Mouse (Mus musculus): ENCODE results near the gene Deup1.

DNA sequence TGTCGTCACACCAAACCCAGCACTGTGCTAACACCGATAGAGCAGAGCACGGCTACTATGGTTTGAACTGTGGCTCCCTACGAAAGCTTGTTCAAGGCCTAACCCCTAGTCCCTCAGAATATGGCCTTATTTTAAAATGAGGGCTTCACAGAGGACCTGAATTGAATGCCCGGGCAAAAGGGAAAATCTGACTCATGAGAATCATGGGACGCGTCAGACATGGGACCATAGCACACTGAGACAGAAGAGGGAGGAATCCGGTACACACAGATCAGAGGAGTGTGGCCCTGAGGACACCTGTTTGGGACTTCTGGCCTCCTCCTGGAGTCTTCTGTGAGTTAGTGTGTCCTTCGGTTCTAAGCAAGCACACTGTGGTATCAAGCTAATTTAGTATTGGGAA is 48.8 kb downstream of the Deup1 start:
- TF ChIP-seq POLR2A (IDR thresholded peaks at IDR 0.05; ENCODE audit: borderline replicate concordance, extremely low read depth, insufficient read depth, insufficient read length, poor library complexity, severe bottlenecking) (no peak), CTCF (IDR thresholded peaks at IDR 0.05; ENCODE audit: borderline replicate concordance, extremely low read depth, insufficient read depth, insufficient read length) (no peak)

Measured in brain, embryonic 14.5 days (tissue).